Comparison of ENCODE assay signal across 10 mouse cellular contexts in the genomic region with DNA sequence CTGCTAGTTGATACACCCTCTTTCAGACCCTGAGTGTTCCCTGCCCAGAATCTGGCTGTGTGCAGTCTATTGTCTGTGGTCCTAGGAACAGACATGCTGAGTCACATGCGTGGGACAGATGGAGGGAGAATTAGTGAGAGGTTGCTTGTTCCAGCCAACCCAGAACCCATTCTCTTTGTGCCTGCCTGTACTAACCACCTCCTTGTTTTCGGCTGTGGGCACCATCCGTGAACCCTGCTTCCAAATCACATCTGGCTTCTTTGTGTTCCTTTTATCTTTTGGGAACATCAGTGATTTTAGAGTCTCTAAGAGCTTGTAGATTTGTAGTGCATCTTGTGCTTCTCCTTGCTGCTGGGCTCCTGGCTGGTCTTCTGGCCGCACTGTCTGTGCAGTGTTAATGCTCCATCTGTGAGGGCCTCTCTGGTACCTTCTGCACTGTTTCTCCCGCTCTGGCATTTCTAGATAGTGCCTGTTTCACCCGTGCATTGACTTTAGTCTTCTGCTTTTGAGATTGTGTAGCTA.
DNase-seq lines count a peak whose midpoint lies in the region; ATAC-seq and TF ChIP-seq lines count a peak whose summit lies in the region.
"Had no signal": no experiment of that assay in that cellular context is flagged by ENCODE, and none has a peak within 500 bp of the region (broad histone marks: within the 10 kb centered on the region; RNA-seq: fewer than 3 reads in every experiment).

No protein-coding gene starts in this region.

- H3K27ac ChIP-seq in heart, postnatal 0 days (ENCODE audit: low read depth): peak overlapping the region; percentile 20; the same call in 1 of the 2 replicates
- H3K27ac ChIP-seq in heart, adult 2 months: no peak overlapping the region
- H3K27ac ChIP-seq: embryonic facial prominence, embryonic 12.5 days had no signal

- TF ChIP-seq POLR2A in heart, adult 2 months (IDR thresholded peaks at IDR 0.05; ENCODE audit: insufficient read depth, low read depth, low read length): no peak

- H3K4me3 ChIP-seq in heart, postnatal 0 days (ENCODE audit: low read depth, low read length): no peak overlapping the region
- no peak overlapping the region for H3K4me3 ChIP-seq in heart, adult 2 months
- H3K4me3 ChIP-seq: embryonic facial prominence, embryonic 12.5 days had no signal

- no peak for TF ChIP-seq CTCF in heart, postnatal 0 days (IDR thresholded peaks at IDR 0.05; ENCODE audit: low read depth)
- no peak for TF ChIP-seq CTCF in heart, adult 2 months (IDR thresholded peaks at IDR 0.05)

- ATAC-seq in heart, postnatal 0 days (ENCODE audit: insufficient read depth, low read depth): no peak

- 46% methylated on average over 6 of the region's 6 CpGs for WGBS in heart, postnatal 0 days
- WGBS in heart, adult 2 months: 56% methylated on average over 6 of the region's 6 CpGs

- no peak for DNase-seq in heart, postnatal 0 days (ENCODE audit: low spot score)
- DNase-seq in heart, adult 2 months: no peak
- peak; percentile 37 for DNase-seq in R1 (ENCODE audit: low read depth, low spot score)
- DNase-seq in cerebellum, postnatal 36 days: peak; percentile 76 to 87
- peak; percentile 58 for DNase-seq in left cerebral cortex, postnatal 4 days
- DNase-seq in urinary bladder, adult 18-20 months (ENCODE audit: low spot score in 2 of 2): no peak
- no peak for DNase-seq in thymus, adult 18-20 months
- DNase-seq in gastrocnemius, postnatal 10 days: no peak
- DNase-seq: kidney, adult 18-20 months had no signal

- H3K79me2 ChIP-seq in heart, adult 2 months (replicated peaks; ENCODE audit: control insufficient read depth, insufficient read depth, low read length): no peaks in the 10 kb centered on the region

- H3K36me3 ChIP-seq in heart, postnatal 0 days (replicated peaks; ENCODE audit: control insufficient read depth, insufficient read depth, low read length): 0 out of 2 replicates have a peak, but pooled peaks cover 5% of the 10 kb centered on the region
- peaks cover 8% of the 10 kb centered on the region for H3K36me3 ChIP-seq in heart, adult 2 months (ENCODE audit: control insufficient read depth, insufficient read depth, low read length)
- H3K36me3 ChIP-seq: embryonic facial prominence, embryonic 12.5 days had no signal

- no peaks in the 10 kb centered on the region for H3K27me3 ChIP-seq in heart, postnatal 0 days (ENCODE audit: control insufficient read depth, insufficient read depth, low read length)
- H3K27me3 ChIP-seq in heart, adult 2 months (ENCODE audit: control insufficient read depth, insufficient read depth, low read length): no peaks in the 10 kb centered on the region
- H3K27me3 ChIP-seq: embryonic facial prominence, embryonic 12.5 days had no signal

- no peak for TF ChIP-seq EP300 in heart, postnatal 0 days (IDR thresholded peaks at IDR 0.05; ENCODE audit: low read depth)
- TF ChIP-seq EP300 in heart, adult 2 months (IDR thresholded peaks at IDR 0.05; ENCODE audit: insufficient read depth, low read depth, low read length): no peak

- H3K9ac ChIP-seq in heart, postnatal 0 days (replicated peaks; ENCODE audit: low read depth, low read length): no peak overlapping the region
- H3K9ac ChIP-seq in heart, adult 2 months (ENCODE audit: low read depth, low read length): no peak overlapping the region
- H3K9ac ChIP-seq: embryonic facial prominence, embryonic 12.5 days had no signal

- H3K4me1 ChIP-seq in heart, postnatal 0 days (ENCODE audit: control insufficient read depth, insufficient read depth): peaks cover 31% of the 10 kb centered on the region
- H3K4me1 ChIP-seq in heart, adult 2 months (ENCODE audit: control insufficient read depth, insufficient read depth, low read length): peaks cover 15% of the 10 kb centered on the region

- no peak overlapping the region for H3K4me2 ChIP-seq in heart, postnatal 0 days (ENCODE audit: low read depth, low read length)
- H3K4me2 ChIP-seq: embryonic facial prominence, embryonic 12.5 days had no signal

- no peaks in the 10 kb centered on the region for H3K9me3 ChIP-seq in heart, postnatal 0 days (replicated peaks; ENCODE audit: control insufficient read depth, low read length)
- H3K9me3 ChIP-seq: embryonic facial prominence, embryonic 12.5 days had no signal

- intact Hi-C loops in heart, adult 2 months (cut with DNase I): no loop called here
- intact Hi-C loops in left cerebral cortex, postnatal 4 days (cut with DNase I): no loop called here

Comparison
In these comparisons a context has a peak if more than half of its experiments do, and no peak if none do; other contexts are left out.
1. DNase-seq: peak in R1 (single experiment), cerebellum, postnatal 36 days (2 of 2) and left cerebral cortex, postnatal 4 days (single experiment); none in heart, postnatal 0 days (single experiment), heart, adult 2 months (0 of 2), urinary bladder, adult 18-20 months (0 of 2), thymus, adult 18-20 months (0 of 2) and gastrocnemius, postnatal 10 days (single experiment).